Mouse (Mus musculus) spleen, postnatal 10 days (tissue): ENCODE measurements around the gene Krtap31-2.

Source experiments
- DNase-seq, 2 experiments: peaks; one replicate each; pipeline ENCODE4 v3.0.0; 2021 to 2022; ENCODE audit warnings: low spot score in 2 of 2

Krtap31-2 gene

DNA sequence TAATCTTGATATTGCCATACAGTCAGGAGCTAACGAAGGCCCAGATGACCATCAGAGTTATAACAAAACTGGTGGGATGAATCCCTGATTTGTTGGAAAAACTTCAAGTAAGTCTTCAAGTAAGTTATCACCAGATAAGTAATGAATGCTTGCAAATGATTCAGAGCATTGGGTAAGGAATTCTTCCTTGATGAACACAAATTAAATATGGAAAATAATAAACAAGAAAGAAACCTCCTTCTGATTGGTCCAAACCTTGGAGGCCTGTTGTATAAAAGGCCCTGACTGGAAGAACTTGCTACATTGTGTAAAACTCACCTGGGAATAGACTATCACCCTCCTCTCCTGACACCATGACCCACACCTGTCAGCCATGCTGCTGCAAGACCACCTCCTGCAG, at the start of gene Krtap31-2:
Gene Krtap31-2, plus strand, starts transcription at position 301 of the 400 bp plus-strand sequence.
- no peak for DNase-seq

- no peak for DNase-seq
These were observed 28.5 kb upstream of the Krtap31-2 start, which contains the start of gene Krtap31-1 for GRCm38 (mm10) chr11:99907620-99908019. TSS of gene Krtap31-1 (plus strand) at chr11:99907920.

GRCm38 (mm10) chr11:99914451-99914850, 21.6 kb upstream of the Krtap31-2 start, which contains the start of gene Gm11565:
TSS of gene Gm11565 (plus strand) at chr11:99914751.
- DNase-seq, result no peak

- DNase-seq, result no peak
These were observed 1.7 kb downstream of the Krtap31-2 start for GRCm38 (mm10) chr11:99937751-99938264.

GRCm38 (mm10) chr11:99948175-99948574, 12.1 kb downstream of the Krtap31-2 start, which contains the start of gene Krtap9-5:
TSS of gene Krtap9-5 (plus strand) at chr11:99948475.
- DNase-seq, result no peak

DNA sequence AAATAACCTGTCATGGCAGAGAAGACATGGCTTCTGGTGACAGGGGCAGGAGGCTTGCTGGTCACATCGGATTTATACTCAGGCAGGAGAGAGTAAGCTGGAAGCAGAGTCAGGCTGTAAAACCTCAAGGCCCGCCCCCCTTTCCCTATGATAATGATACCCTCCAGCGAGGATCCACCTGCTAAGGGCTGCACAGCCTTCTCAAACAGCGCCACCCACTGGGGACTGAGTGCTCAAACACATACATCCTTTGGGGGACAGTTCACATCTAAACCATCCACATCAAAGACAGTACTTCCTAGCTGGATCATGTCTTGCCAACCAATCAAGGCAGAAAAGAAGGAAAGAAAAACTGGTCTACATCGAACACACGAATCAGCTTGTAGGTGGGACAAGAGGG, 28.1 kb downstream of the Krtap31-2 start:
- no peak for DNase-seq

- no peak for DNase-seq
These were observed 29.9 kb downstream of the Krtap31-2 start for GRCm38 (mm10) chr11:99965961-99966360.

DNA sequence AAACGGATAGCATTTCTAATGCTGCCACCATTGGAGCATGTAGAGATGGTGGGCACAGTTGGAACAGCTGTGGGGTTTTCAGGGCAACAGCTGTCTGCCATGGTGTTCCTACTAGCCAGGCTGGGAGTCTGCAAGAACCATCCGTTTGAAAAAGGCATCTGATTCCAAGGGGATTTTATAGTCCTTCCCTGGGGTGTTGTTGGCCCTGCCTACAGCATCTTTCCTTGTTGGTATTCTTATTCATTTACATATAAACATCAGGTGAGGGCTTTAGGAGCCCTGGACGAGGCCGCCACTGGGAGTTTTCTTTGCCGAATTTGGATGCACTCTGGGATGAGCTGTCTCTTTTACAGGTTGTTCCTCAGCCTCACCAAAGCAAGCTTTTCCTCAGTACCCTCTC, 42.9 kb downstream of the Krtap31-2 start, which contains the start of gene Krtap29-1:
Gene Krtap29-1, minus strand, starts transcription at position 101 of the 400 bp plus-strand sequence.
- DNase-seq, result no peak

DNA sequence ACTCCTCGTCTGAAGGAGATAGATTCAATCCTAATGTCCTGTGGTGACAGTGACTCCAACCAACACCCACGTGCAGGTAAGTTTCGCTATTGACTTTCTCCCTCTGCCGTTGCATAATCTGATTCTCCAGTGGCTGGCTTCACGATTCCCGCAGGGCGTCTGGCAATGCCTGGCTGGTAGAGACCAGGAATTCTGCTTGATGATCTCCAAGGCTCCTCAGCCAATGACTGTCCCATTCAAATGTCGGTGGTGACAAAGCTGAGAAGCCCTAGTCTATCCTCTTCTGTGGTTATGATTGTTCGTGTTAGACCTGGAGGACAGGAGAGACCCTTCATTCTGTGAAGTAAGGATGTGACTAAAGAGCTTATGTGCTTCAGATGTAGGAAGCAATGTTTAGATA, 46.6 kb downstream of the Krtap31-2 start:
- no peak for DNase-seq

DNA sequence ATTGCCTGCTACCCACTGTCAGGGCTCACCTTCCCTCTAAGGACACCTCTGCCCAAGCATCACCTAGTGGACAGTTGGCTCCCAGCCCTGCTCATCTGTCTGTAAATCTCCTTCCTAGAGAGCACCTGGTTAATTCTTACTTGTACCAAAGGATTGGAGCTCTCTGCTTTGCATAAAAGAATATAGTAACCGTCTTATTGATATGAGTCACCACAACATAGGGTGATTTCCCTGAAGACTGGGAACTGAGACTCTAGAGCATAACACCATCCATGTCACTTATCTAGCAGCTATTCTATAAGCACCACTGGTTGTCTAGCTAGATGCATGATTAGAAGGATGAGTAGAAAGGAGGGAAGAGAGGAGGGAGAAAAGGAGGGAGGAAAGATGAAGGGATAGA, 47.4 kb downstream of the Krtap31-2 start:
- DNase-seq, result no peak

DNA sequence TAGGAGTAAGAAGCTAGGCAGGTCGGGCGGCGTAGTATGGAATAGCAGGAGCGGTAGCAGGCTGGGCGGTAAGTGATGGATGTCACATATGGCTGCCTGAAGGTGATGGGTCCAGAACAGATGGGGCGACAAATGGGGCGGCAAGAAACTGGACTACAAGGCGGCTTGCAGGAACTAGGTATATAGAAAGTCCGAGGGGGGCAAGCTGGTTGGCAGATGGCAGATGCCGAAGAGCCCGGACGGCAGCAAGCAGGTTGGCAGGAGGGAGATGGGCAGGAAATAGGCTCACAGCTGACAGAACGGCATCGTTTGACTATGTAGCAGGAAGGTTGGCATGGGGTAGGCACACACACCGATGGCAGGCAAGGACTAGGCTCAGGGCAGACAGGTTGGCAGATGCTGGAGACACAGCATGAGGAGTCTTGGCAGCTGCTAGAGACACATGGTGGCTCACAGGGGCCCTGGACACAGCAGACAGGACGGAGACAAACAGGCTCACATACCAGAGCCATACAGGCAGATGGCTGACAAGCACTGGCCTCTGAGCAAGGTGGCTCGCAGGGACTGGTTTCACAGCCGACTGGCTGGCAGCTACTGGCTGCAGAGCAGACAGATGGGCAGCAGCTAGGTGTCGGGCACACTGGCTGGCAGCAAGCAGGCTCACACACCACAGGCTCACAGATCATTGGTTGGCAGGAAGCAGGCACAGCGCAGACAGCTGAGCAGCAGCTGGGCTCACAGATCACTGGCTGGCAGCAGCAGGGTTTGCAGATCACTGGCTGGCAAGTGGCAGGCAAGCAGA, 49.4 kb downstream of the Krtap31-2 start:
- no peak for DNase-seq

GRCm38 (mm10) chr11:99986180-99986647, 50.1 kb downstream of the Krtap31-2 start, which contains the start of gene Krtap16-1:
TSS of gene Krtap16-1 (minus strand) at chr11:99986597.
- DNase-seq, result no peak
